Mouse (Mus musculus) urinary bladder, postnatal 10 days (tissue): ENCODE results near the gene Arrdc2.
"Not testable (repeated sequence)": the region's sequence is repeated elsewhere in the genome, so short reads cannot be mapped to it uniquely, and the experiment has no call there.

Experiments used
- DNase-seq: peaks from one replicate; pipeline ENCODE4 v3.0.0; 2022; ENCODE audit warnings: low spot score

Arrdc2 gene

DNA sequence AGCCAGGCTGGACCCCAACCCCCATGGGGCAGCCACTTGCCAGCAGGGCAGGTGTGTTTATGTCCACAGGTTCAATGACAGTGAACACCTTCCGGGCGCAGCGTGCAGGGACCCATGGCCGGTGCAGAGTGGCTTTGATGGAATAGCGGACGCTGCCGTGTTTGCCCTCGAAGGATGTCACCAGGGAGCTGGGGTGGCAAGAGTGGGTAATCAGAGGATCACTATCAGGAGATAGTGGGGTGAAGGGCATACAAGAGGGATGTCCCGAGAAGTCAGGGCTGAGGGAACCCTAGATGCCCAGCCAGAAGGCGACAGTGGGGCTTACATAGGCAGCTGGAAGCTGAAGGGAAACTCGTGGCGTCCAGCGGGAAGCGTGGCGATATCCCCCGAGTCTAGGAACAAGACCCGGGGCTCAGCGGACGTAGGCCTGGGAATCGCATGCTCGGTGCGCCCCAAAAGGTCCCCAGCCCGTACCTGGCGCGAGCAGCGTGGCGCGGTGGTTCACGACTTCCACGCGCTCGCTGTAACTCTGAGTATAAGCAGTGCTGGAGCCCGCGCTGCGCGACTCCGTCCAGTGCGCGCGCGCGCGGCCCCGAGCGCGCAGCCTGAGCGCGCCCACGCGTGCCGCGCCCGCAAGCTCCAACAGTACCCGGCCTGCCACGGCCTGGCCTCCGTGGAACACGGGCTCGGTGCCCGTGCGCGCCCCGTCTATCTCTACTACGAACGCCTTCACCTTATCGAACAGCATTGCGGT is 689 bp downstream of the Arrdc2 start:
- no peak for DNase-seq

DNA sequence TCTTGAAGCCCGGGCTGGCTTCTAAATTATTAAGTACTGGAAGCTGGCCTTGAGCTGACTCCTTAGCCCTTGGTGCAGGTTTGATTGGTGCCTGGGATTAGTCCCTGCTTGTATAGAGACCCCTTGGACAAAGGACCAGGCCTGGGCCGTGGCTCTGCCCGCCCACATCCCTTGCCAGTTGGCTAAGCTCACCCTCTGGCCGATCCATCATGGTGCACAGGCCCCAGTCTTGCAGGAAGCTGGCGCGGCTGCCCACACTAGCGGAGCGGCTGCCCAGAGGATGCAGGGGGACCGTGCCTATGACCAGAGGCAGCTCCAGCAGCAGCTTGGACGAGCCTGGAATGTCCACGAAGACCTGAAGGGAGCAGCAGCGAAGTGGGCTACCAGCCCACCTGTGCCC is 2.9 kb downstream of the Arrdc2 start:
- no peak for DNase-seq

DNA sequence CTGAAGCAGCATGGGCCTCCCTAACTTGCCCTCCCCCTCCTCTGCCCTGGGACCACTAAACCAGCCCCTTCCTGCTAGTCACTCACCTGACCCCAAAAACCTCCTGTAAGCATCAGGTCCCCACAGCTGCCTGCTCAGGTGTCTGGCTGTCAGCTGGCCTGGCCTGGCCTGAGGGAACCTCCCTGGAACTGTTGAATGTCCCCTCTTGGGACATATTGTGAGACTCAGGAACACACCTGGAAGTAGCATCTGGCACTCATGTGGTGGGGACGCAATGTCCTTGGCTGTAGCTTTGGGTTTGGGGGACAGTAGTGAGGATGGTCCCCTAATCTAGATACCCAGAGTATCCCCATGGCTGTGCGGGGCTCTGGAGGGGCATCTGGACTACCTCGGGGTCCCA is 5.4 kb downstream of the Arrdc2 start:
- no peak for DNase-seq

DNA sequence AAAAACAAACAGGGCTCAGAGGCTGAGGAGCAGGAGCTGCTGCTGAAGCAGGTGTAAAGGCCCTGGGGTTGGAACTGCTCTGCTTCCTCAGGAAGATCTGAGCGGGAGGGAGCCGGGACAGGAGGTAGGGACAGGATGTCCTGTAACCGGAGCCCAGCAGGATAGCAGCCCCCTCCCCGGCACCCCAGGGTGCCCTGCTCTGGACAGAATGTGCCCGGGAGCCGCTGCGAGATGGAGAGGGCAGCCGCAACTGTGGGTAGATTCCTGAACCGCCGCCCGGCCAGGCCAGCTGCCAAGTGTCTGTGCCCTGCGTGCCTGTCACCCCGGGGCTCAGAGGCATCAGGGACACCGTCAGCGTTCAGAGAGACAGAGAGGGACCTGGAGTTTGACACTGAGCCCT is 6.0 kb downstream of the Arrdc2 start:
- no peak for DNase-seq

DNA sequence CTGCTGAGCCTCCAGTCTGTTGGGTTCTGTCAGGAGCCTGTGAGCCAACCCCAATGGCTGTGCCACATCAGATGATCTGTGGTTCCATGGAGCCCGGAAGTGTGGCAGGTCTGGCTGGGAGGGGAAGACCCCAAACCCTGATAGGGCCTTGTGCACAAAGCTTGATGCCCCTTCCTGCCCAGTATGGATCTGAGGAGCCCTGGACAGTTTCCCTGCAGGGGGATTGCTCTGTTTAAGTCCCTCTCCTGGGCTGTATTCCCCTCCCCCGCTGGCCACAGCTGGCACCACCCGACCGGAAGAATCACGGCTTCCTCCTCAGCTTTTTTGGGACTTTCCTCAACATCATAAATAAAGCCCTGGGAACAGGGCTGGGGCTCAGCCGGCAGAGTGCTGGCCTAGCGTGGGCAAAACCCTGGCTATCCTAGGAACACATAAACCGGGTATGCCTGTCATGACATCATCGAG is 6.5 kb downstream of the Arrdc2 start:
- no peak for DNase-seq

DNA sequence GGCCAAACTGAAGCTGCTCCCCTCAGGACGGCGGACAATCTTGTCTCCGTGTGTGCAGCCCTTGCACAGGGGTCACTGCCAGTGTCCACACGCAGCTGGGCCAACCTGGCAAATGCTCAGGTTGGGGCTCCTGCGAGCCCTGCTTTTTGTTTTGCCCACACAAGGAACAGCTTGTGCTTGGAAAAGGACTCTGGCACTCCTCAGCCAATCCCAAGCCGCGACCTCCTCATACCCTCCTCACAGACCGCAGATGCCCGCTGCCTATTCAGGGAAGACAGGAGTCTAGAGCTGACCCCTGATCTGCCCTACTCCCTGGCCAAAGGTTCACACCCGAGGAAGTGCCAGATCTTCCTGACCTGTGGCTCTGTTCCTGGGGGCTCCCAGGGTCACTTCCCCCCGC is 7.1 kb downstream of the Arrdc2 start:
- DNase-seq, result no peak

DNA sequence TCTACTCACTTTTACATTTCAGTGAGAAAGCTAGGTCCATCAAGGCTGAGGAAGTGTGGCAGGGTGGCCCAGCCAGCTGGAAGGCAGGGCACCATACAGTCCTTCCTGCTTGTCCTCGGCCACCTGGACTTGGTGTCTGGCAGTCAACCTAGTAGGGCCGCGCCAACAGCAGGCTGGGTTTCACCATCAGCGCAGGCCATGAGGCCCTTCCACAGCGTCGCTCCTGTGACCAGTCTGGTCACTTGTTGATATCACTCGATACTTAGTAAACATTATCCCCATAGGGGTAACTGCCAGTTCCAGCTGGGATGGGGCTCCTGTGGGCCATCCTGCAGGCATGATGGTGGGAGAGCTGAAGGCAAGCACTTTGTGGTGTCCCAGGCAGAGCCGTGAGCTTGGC is 8.0 kb downstream of the Arrdc2 start:
- DNase-seq, result no peak

DNA sequence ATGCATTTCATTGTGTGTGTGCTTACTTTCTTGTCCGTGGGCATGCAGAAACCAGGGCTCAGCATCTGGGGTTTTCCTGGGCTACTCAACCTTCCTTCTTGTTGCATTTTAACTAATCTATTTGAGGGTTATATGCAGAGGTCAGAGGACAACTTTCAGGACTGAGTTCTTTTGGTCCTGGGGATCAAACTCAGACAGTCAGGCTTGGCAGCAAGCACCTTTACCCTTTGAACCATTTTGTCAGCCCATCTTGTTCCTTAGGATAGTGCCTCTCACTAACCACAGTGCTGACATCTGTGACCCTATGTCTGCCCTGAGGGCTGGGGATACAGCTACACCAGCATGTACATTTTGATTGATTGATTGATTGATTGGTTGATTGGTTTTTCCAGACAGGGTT is 11.7 kb downstream of the Arrdc2 start:
- no peak for DNase-seq

DNA sequence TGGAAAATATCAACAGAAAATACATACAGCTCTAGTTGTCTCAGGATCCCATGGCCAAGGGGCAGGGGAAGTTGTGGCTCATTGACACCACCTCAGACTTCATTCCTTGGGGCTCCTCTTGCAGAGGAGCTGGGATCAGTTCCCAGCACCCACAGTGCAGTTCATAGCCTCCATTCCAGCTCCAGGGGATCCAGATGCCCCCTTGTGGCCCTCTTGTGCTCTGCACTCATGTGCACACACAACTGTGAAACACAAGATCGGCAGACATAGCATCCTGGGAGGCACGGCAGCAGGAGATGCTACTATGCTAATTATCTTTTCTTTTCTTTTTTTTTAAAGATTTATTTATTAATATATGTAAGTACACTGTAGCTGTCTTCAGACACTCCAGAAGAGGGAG is 12.5 kb downstream of the Arrdc2 start:
- no peak for DNase-seq

DNA sequence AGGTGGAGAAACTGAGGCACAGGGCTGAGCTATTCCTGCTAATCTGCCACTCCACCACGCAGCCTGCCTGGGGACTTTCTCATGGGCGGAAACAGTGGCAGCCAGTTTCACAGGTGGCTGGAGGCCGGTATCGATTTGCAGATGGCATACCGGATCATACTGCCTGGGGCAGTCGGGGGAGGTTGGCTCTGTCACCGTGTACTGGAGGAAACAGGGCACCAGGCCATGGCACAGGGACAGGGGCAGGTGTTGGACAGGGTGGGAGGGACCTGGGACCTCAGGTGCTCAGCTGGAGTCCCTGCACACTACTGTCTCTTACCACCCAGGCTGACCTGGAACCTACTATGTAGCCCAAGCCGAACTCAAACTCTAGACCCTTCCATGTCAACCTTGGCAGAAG is 13.7 kb downstream of the Arrdc2 start:
- no peak for DNase-seq

DNA sequence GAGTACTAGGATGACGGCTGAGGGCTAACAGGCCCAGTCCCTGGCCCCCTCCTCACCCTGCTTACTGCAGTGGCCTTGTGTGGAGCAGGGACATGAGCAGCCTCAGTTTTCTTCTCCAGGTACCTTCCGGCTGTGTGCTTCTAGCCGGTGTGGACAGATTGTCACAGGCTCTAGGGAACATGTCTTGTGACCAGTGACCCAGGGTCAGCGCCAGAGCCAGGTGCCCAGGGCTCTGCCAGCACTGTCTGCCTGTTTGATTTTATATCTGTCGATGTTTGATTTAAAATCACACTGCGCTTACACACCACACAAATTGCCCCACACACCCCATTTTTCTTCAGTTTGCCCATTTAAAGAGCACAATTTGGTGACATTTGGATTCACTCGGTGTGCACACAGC is 15.7 kb downstream of the Arrdc2 start:
- no peak for DNase-seq

DNA sequence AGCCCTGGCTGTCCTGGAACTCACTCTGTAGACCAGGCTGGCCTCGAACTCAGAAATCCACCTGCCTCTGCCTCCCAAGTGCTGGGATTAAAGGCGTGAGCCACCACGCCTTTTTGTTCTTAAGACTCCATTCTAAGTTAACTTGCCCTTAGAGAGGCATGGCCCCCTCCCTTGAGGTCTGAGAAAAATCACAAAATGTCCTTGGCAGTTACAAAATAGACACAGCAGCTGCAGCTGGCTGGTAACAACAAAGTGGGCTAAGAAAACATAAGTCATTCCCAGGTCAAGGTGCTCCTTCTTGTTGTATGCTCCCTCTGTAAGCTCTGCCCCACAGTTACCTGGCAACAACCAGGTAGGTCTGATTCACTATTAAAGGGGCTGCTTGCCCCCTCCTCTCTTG is 16.9 kb downstream of the Arrdc2 start:
- DNase-seq, result not testable (repeated sequence)

DNA sequence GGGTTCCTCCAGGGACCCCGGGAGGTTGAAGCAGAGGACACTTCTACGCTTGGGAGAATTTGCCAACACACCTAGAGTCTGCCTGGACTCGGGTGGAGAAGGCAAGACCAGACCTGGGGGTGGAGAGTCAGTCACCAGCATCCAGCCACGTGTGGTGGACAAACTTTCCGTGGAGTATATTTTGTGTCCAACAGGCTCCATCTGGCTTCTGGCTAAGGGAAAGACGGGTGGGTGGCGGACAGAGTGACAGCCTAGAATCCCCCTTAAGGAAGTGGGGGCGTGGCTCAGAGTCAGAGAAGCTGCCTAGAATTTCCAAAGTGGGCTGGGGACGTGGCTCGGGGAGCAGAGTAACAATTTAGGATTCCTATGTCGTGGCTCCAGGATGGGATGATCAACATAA is 17.5 kb downstream of the Arrdc2 start:
- DNase-seq, result no peak

DNA sequence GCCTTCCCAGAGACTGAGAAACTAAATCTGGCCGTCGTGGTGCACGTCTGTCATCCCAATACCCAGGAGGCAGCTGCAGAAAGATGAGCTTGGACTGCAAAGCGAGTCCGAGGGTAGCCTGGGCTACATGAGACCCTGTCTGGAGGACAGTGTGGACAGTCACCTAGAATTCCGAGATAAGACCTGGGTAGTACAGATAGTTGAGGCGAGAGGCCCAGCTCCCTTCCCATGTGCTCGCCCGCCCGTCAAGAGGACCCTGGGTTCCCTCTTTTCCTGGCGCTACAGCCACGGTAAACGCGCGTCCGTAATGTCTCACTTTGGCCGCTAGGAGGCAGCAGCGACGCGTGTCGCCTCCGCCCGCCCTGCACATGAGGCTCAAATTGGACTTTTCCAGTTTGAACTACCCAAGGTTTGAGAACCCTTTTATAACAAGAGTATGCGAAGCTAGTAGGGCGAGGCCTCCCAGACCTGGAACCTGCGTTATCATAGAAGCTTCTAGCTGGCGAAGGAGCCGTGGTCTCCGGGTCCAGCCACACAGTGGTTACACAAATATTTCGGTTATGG is 18.0 kb downstream of the Arrdc2 start:
- no peak for DNase-seq

DNA sequence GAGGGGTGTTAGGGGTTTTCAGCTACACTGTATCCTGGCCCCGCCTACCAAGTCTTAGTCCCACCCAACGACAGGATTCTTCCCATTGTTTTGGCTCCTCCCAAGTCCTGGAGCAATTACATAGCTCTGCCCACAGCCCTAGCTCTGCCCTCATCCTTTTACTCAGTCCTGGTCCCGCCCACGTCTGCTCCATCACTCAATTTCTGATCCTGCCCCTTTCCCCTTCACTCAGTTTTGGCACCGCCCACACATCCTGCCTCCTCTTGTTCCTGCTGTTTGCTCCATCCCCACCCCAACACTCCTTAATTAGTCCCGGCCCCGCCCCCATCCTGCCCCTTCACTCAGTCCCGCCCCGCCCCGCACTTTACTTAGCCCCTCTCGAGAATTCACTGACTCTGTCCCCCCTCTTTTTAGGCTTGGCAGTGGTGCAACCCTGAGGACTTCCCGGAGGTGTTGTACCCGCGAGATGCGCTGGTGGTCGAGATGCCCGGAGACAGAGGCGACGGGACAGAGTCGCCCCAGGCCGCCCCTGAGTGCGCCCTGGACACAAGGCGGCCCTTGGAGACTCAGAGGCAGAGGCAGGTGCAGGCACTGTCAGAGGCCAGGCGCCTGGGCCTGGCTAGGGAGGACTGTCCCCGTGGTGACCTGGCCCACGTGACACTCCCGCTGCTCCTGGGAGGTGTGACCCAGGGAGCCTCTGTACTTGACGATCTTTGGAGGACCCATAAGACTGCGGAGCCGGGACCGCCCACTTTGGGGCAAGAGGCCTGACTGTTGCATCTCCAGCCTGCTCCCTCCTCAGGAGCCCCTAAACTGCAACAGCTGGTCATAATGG is 19.2 kb downstream of the Arrdc2 start:
- no peak for DNase-seq

DNA sequence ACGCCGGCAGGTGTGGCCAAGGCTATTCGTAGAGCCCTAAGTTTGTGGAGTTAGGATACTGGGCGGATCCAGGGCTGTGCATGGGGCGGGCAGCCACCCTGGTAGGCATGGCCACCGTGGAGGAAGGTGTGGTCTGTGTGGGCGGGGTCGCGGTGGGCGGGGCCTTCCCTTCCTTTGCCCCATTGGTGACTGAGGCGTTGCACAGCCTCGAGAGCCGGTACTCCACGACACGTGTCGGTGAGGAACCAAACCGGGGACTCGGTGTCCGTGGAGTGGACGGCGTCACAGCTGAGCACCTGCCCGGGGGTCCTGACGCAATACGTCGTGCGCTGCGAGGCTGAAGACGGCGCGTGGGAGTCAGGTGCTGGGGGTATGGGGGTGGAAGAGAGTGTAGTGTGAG is 22.8 kb downstream of the Arrdc2 start:
- DNase-seq, result no peak

DNA sequence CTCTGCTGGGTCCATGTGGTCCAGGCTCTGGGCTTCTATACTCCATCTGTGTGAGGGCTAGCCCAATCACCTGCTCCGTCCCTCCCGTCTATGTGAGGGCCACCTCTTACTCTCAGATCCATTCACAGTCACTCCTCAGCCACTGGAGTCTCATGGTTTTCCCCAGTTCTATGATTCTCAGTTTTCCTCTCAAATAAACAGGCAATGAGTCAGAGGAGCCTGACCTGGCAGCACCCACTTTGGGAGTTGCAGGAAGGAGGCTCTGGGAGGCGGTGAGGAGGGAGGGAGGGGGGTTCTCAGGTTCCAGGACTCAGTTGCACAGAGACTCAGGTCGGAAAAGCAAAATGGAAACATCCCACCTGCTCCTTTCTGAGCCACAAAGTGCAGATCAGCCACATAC is 26.6 kb downstream of the Arrdc2 start:
- no peak for DNase-seq

DNA sequence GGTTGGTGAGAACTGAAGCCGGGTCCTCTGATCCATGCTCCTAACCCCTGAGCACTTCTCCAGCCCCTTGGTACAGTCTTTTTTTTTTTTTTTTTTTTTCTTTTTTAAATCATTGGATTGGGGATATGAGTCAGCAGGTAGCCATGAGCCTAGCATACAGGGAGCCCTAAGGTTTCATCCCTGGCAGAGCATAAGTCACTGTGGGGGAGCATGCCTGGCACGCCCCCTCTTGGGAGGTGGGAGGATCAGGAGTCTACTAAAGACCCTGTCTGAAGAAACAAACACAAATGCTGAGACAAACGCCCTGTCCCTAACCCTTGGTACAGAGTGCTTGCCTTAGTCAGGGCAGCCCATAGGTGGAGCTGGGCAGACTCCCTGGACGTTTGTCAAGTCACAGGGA is 27.5 kb downstream of the Arrdc2 start:
- no peak for DNase-seq

DNA sequence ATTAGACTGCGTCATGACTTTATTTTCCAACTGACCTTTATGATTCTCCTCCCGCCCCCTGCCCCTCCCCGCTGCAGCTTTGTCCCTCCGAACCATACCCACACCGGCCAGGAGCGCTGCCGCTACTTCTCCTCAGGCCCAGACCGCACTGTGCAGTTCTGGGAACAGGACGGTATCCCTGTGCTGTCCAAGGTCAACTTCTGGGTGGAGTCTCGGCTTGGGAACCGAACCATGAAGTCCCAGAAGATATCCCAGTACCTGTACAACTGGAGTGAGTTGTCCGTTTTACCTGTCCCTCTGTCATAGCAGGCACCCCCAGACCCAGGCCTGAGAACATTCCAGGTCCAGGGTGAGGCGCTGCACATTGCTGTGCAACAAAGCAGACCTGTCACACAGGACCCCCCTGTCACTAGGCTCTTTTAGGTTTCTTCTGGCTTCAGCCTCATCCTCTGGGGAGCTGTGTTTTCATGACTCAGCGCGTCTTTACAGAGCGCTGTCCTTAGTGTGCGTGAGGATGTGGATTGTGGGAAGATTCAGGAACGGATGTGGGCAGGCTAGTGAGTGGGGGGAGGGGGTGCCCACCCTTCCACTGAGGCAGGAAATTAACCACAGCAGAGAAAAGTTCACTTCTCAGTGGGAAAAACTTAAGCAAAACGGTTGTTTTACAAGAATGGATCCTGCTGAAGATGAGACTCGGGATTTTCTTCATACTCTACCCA is 28.4 kb downstream of the Arrdc2 start:
- no peak for DNase-seq

DNA sequence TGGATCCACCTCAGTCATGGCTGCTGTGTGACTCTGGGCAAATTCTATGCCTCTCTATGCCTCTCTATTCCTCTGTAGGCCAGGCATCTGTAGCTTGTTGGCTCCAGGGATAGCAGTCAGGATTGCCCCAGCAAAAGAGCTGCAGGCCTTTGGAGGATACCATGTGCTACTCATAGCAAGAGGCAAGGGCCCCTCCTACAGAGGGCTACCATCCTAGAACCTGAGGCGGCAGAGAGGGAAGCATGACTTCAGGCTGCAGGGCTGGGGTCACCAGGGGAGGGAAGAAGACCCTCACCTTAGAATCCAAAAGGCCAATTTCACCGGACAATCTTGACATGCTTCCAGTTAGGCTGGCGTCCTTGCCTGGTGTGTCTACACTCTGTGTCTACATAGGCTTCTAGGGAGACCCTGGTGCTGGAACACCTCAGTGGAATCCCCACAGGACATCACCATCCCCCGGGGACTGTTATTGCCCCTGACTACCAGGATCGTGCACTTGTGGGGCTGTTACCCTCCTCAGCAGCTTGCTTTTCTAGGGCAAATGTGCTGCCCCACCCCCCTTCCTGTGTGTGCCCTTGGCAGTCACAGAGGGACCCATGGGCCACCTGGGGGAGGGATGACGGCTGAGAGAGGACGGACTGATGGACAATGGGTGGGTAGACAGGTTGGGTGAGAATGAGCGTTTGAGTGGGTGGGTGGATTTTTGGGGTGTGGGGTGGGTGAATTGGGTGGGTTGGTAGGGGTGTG is 30.4 kb downstream of the Arrdc2 start:
- DNase-seq, result no peak

DNA sequence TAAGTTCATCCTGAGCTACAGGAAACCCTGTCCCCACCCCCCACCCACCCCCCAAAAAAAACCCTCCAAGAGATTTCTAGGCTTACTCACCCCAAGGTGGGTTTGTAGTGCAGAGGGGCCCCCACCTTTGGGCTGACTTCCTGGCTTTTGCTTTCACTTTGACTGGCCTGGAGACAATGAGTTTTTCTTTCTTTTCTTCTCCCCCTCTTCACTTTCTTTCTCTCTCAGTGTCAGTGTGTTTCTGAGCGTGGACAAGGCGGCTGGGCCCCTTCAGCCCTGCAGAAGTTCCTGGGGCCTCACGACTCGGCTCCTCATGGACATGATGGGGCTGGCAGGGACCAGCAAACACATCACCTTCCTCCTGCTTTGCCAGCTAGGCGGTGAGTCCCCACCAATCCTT is 31.3 kb downstream of the Arrdc2 start, which contains the start of gene Il12rb1:
TSS of gene Il12rb1 (plus strand) at position 211 of the 400 bp plus-strand sequence.
- DNase-seq, result no peak

DNA sequence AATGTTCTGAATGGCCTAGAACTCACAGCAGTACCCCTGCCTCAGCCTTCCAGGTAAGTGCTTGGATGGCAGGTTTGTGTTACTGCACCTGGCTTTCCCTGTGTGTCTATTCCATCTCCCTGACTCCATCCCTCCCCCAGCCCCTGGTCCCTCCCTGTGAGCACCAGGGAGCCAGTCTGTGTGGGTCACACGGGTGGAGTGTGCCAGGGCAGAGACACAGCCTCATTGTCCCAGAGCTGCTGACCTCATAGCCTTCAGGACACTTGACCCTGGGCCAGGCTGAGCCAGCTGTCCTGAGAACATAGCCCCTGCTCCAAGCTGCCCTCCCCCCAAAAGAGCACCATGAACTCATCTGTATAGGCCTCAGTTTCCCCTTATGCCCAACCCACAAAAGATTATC is 32.2 kb downstream of the Arrdc2 start:
- DNase-seq, result no peak
